Mouse (Mus musculus) c-Kit-positive CD71-positive TER-119-negative erythroid progenitor cells, embryonic 14.5 days (primary cell): Measurements from ENCODE around the gene Gm3633.
"Not testable (repeated sequence)": the region's sequence is repeated elsewhere in the genome, so short reads cannot be mapped to it uniquely, and the experiment has no call there.

Source experiments
- DNase-seq: peaks from one replicate; pipeline ENCODE4 v3.0.0-alpha.2; 2013; ENCODE audit warnings: low read depth

Gm3633 gene

GRCm38 (mm10) chr14:42641817-42642216, at the start of gene Gm3633:
Gene Gm3633, minus strand, starts transcription at chr14:42641917.
- not testable (repeated sequence) for DNase-seq

GRCm38 (mm10) chr14:42655638-42656037, 13.9 kb upstream of the Gm3633 start, which contains the start of gene Gm10378:
Gene Gm10378, plus strand, starts transcription at chr14:42655938.
- not testable (repeated sequence) for DNase-seq

- not testable (repeated sequence) for DNase-seq
Observed at GRCm38 (mm10) chr14:42599782-42600181, 41.9 kb downstream of the Gm3633 start, which contains the start of gene Gm17124. Gene Gm17124, minus strand, starts transcription at chr14:42599882.
